Mouse (Mus musculus): ENCODE data around the gene Pde4c. TPM values are rescaled to one million over a fixed set of nuclear protein-coding genes. Genes with fewer than 3 reads are reported as not detected.

Pde4c gene
- polyA plus RNA-seq, 1 experiment = 1.1 TPM

DNA sequence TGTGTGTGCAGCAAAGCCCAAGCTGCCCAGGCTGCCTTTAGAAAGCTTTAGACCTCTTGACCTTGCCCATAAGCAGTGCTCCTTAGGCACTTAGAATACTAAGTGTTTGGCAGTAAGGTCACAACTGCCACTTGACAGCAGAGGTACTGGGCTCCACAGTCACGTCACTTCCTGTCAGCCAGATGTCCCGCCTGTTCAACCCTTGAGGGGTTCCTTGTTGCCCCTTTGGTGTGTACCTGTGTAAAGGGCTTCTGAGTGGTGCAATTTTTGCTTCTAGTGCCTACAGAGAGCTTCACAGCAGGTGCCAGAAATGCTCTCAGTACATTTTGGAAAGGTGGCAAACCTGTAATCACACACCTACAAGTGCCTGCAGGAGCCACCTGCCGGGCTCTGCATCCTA lies 14.7 kb downstream of the Pde4c start:
- no peak for TF ChIP-seq CTCF (IDR thresholded peaks at IDR 0.05; ENCODE audit: control insufficient read depth, insufficient read depth, insufficient replicate concordance, low read depth, low read length)
- TF ChIP-seq POLR2A (IDR thresholded peaks at IDR 0.05; ENCODE audit: control insufficient read depth, low read depth, low read length) = no peak
- H3K36me3 ChIP-seq (ENCODE audit: control insufficient read depth, insufficient read depth, low read length) = no peaks in the 10 kb centered on the region
- H3K27ac ChIP-seq (ENCODE audit: control insufficient read depth, insufficient read depth, low read depth, low read length) = no peak overlapping the region
- H3K4me3 ChIP-seq (ENCODE audit: control insufficient read depth, low read depth, low read length) = no peak overlapping the region
- no peaks in the 10 kb centered on the region for H3K27me3 ChIP-seq (ENCODE audit: control insufficient read depth, insufficient read depth, low read length)
- H3K4me1 ChIP-seq (ENCODE audit: control insufficient read depth, insufficient read depth, low read length) = no peaks in the 10 kb centered on the region; the same call in 1 of the 2 replicates

DNA sequence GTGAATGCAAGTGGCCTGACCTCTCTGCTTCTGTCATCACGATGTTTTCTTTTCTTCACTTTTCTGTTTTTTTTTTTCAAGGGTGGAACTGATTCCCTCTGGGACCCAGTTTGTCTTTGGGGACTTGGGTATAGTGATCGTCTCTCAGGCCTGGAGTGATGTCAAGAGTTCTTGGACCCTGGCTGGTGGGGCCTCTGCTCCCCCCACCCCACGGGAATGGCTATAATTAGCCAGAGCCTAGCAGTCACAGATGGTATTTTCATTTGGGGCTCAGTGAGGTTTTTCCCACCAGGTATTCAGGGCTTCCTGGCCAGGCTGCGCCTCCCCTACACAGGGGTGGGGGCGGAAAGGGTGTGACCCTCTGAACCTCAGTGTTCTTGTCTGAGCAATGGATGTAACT lies 18.1 kb downstream of the Pde4c start:
- Histone ChIP-seq H3K27me3 (ENCODE audit: control insufficient read depth, insufficient read depth, low read length) (no peaks in the 10 kb centered on the region; the same call in 1 of the 2 replicates), H3K4me1 (ENCODE audit: control insufficient read depth, insufficient read depth, low read length) (peaks cover 17% of the 10 kb centered on the region), H3K4me3 (ENCODE audit: control insufficient read depth, low read depth, low read length) (no peak overlapping the region), H3K36me3 (ENCODE audit: control insufficient read depth, insufficient read depth, low read length) (no peaks in the 10 kb centered on the region), H3K27ac (ENCODE audit: control insufficient read depth, insufficient read depth, low read depth, low read length) (no peak overlapping the region)
- TF ChIP-seq CTCF (IDR thresholded peaks at IDR 0.05; ENCODE audit: control insufficient read depth, insufficient read depth, insufficient replicate concordance, low read depth, low read length) (no peak), POLR2A (IDR thresholded peaks at IDR 0.05; ENCODE audit: control insufficient read depth, low read depth, low read length) (no peak)

DNA sequence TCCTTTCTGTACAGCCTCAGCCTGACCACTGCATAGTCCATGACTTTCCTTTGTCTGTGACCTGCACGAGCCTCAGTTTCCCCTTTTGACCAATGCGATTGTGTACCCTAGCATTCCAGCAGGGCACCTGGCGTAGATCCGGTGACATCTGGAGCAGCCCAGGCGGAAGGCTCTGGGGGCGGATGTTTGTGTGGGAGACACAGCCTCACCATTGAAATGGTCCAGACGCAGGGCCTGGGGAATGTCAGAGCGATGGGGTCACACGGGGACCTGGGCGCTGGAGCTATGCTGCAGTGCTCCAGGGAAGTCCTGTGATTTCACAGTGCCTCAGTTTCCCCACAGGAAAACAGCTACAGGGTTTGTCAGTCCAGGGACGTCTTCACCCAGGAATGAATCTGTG lies 18.7 kb downstream of the Pde4c start:
- Histone ChIP-seq H3K4me1 (ENCODE audit: control insufficient read depth, insufficient read depth, low read length) (peaks cover 17% of the 10 kb centered on the region), H3K27me3 (ENCODE audit: control insufficient read depth, insufficient read depth, low read length) (no peaks in the 10 kb centered on the region; the same call in 1 of the 2 replicates), H3K4me3 (ENCODE audit: control insufficient read depth, low read depth, low read length) (no peak overlapping the region), H3K36me3 (ENCODE audit: control insufficient read depth, insufficient read depth, low read length) (no peaks in the 10 kb centered on the region), H3K27ac (ENCODE audit: control insufficient read depth, insufficient read depth, low read depth, low read length) (no peak overlapping the region)
- TF ChIP-seq CTCF (IDR thresholded peaks at IDR 0.05; ENCODE audit: control insufficient read depth, insufficient read depth, insufficient replicate concordance, low read depth, low read length) (no peak), POLR2A (IDR thresholded peaks at IDR 0.05; ENCODE audit: control insufficient read depth, low read depth, low read length) (no peak)

DNA sequence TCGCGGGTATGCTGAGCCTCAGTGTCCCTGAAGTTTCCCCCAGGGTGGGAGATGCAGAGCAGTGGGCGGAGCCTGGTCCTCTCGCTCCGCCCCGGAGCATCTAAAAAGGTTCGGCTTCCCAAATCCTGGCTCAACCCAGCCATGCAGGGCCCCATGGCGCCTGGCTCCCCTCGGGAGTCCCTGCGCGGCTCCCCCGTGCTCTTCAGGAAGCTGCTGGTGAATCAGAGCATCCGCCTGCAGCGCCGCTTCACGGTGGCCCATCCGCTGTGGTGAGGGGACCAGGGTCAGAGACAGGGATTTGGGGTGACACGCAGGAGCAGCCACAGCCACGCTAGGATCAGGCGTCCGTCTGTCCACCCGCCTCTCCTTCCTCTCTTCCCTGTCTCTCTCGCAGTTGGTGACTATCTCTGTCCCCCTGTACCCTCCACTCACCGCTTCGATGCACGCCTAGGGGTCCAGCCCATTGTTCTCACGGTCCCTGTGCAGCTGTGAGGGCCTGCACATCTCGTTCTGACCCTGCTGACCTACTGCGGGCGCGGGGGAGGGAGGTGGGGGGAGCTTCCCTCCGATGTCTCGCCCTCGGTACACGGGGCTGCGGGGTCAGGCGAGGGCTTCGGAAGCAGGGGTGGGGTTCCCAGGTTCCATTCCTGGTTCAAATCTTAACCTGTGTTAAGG lies 19.6 kb downstream of the Pde4c start:
- H3K27ac ChIP-seq (ENCODE audit: control insufficient read depth, insufficient read depth, low read depth, low read length) = no peak overlapping the region
- H3K4me3 ChIP-seq (ENCODE audit: control insufficient read depth, low read depth, low read length) = no peak overlapping the region
- TF ChIP-seq POLR2A (IDR thresholded peaks at IDR 0.05; ENCODE audit: control insufficient read depth, low read depth, low read length) (no peak), CTCF (IDR thresholded peaks at IDR 0.05; ENCODE audit: control insufficient read depth, insufficient read depth, insufficient replicate concordance, low read depth, low read length) (no peak)
- H3K4me1 ChIP-seq (ENCODE audit: control insufficient read depth, insufficient read depth, low read length) = peaks cover 17% of the 10 kb centered on the region
- H3K36me3 ChIP-seq (ENCODE audit: control insufficient read depth, insufficient read depth, low read length) = no peaks in the 10 kb centered on the region
- H3K27me3 ChIP-seq (ENCODE audit: control insufficient read depth, insufficient read depth, low read length) = no peaks in the 10 kb centered on the region; the same call in 1 of the 2 replicates

DNA sequence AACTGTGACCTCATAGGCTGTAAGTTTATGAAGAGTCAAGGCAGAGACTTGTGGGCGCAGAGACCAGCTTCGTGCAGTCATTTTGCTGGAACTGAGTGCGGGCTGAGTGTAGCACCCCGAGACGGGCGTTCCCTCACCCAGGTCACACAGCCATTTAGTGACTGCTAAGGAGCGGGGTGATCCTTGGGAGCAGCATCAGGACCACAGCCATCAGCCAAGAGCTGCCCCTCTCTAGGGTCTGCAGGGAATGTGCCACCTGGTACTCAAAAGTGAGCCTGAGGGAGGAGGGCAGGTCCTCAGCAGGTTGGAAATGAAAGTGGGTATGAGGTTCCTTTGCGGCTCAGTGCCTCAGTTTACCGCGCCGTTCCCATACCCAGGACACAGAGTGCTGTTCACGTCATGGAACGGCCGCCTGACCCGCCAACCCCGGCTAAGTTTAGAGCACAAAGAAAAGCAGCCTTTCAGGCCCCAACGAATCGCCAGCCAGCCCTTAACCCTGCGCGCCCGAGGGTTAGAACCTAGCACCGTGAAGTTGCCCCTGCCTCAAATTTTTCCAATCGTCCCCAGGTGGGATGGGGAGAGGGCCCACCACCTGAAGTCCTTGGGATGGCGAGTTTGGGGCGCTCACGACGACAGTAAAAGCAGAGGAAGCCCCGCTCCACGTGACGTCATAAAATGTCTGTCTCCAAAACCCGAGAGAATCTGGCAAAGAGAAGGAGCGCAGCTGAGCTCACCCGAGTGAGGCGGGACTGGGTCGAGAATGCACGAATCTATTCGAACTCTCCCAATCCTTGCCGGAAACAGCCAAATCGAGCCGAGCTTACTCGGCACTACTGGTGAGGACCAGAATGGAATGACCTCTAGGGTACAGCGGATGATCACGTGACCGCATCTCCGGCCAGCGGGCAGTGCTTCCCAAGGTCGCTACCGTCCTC lies 20.4 kb downstream of the Pde4c start:
- Histone ChIP-seq H3K27ac (ENCODE audit: control insufficient read depth, insufficient read depth, low read depth, low read length) (no peak overlapping the region), H3K27me3 (ENCODE audit: control insufficient read depth, insufficient read depth, low read length) (no peaks in the 10 kb centered on the region; the same call in 1 of the 2 replicates), H3K4me1 (ENCODE audit: control insufficient read depth, insufficient read depth, low read length) (peaks cover 17% of the 10 kb centered on the region), H3K4me3 (ENCODE audit: control insufficient read depth, low read depth, low read length) (peak overlapping the region; percentile 47), H3K36me3 (ENCODE audit: control insufficient read depth, insufficient read depth, low read length) (no peaks in the 10 kb centered on the region)
- TF ChIP-seq POLR2A (IDR thresholded peaks at IDR 0.05; ENCODE audit: control insufficient read depth, low read depth, low read length) (no peak), CTCF (IDR thresholded peaks at IDR 0.05; ENCODE audit: control insufficient read depth, insufficient read depth, insufficient replicate concordance, low read depth, low read length) (no peak)

DNA sequence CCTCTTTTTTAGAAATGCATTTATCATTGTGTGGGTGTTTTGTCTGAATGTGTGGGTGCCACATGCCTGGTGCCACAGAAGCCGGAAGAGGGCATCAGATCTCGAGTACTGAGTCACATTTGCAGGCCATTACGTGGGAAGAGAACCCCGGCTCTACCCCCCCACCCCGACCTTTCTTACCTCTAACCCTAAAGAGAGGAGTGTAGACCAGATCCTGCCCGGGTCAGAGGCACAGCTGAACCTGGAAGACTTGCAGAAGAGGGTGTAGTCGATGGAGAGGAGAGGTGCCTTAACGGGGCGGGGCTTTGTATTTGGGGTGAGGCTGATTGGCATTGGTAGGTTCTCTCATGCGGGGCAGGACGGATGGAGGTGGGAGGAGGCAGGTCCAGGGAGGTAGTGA lies 21.3 kb downstream of the Pde4c start:
- Histone ChIP-seq H3K36me3 (ENCODE audit: control insufficient read depth, insufficient read depth, low read length) (no peaks in the 10 kb centered on the region), H3K4me3 (ENCODE audit: control insufficient read depth, low read depth, low read length) (no peak overlapping the region), H3K27ac (ENCODE audit: control insufficient read depth, insufficient read depth, low read depth, low read length) (no peak overlapping the region), H3K4me1 (ENCODE audit: control insufficient read depth, insufficient read depth, low read length) (peaks cover 17% of the 10 kb centered on the region), H3K27me3 (ENCODE audit: control insufficient read depth, insufficient read depth, low read length) (no peaks in the 10 kb centered on the region; the same call in 1 of the 2 replicates)
- TF ChIP-seq POLR2A (IDR thresholded peaks at IDR 0.05; ENCODE audit: control insufficient read depth, low read depth, low read length) (no peak), CTCF (IDR thresholded peaks at IDR 0.05; ENCODE audit: control insufficient read depth, insufficient read depth, insufficient replicate concordance, low read depth, low read length) (no peak)

DNA sequence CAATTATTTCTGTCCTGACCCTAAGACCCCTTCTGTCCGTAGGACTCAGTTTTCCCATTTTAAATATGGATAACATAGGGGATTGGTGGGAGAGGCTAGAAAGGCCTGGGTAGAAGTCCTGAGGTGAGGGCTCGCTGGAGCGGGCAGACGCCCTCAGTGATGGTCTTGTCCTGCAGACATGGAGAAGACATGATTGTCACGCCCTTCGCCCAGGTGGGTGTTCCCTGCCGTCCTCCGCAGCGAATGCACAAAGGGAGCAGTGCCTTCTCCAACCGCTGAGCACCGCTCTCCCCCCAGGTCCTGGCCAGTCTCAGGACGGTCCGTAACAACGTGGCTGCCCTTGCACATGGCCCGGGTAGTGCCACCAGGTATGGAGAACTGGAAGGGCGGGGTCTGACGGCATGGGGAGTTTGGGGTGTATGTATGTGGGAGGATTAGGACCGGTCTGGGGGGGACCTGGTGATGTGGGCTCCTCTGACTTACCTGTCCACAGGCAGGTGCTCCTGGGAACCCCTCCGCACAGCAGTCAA lies 22.2 kb downstream of the Pde4c start:
- Histone ChIP-seq H3K36me3 (ENCODE audit: control insufficient read depth, insufficient read depth, low read length) (no peaks in the 10 kb centered on the region), H3K4me1 (ENCODE audit: control insufficient read depth, insufficient read depth, low read length) (peaks cover 17% of the 10 kb centered on the region), H3K27ac (ENCODE audit: control insufficient read depth, insufficient read depth, low read depth, low read length) (no peak overlapping the region), H3K27me3 (ENCODE audit: control insufficient read depth, insufficient read depth, low read length) (no peaks in the 10 kb centered on the region; the same call in 1 of the 2 replicates), H3K4me3 (ENCODE audit: control insufficient read depth, low read depth, low read length) (no peak overlapping the region)
- TF ChIP-seq POLR2A (IDR thresholded peaks at IDR 0.05; ENCODE audit: control insufficient read depth, low read depth, low read length) (no peak), CTCF (IDR thresholded peaks at IDR 0.05; ENCODE audit: control insufficient read depth, insufficient read depth, insufficient replicate concordance, low read depth, low read length) (no peak)
